Mouse (Mus musculus) layer of hippocampus, postnatal 10 days (tissue): ENCODE data around the gene Tmcc2. TPM values are rescaled to one million over a fixed set of nuclear protein-coding genes. Genes with fewer than 3 reads are reported as not detected.
A peak's percentile ranks its signal among the peaks of the same experiment; 100 is the strongest.

Experiments
- DNase-seq, 2 experiments: peaks; one replicate each; pipeline ENCODE4 v3.0.0; 2021; ENCODE audit warnings: low spot score in 2 of 2
- total RNA-seq, 2 experiments: library from RNA; stranded (reverse); gene quantifications; 2 replicates each; pipeline ENCODE4 v1.2.3; 2021

Tmcc2 gene
- total RNA-seq, 2 experiments from 2014 or later = 171 to 181 TPM

- peak; percentile 63 to 79 for DNase-seq
Measured at GRCm38 (mm10) chr1:132391580-132392022, 520 bp upstream of the Tmcc2 start.

GRCm38 (mm10) chr1:132389886-132390585 is 1.0 kb downstream of the Tmcc2 start:
- peak; percentile 63 to 70 for DNase-seq

- DNase-seq = peak; percentile 8 to 18
Measured at GRCm38 (mm10) chr1:132388813-132389803, 2.0 kb downstream of the Tmcc2 start.

GRCm38 (mm10) chr1:132387943-132388342 is 3.1 kb downstream of the Tmcc2 start:
- DNase-seq = peak; percentile 38

GRCm38 (mm10) chr1:132386266-132386665 is 4.8 kb downstream of the Tmcc2 start:
- DNase-seq = peak in 1 of 2 experiments; percentile 51

- DNase-seq = peak in 1 of 2 experiments; percentile 22
Measured at GRCm38 (mm10) chr1:132385711-132386110, 5.4 kb downstream of the Tmcc2 start.

GRCm38 (mm10) chr1:132385266-132385665 is 5.8 kb downstream of the Tmcc2 start:
- DNase-seq = peak; percentile 16 to 19

- DNase-seq = no peak
Measured at GRCm38 (mm10) chr1:132384001-132384554, 7.0 kb downstream of the Tmcc2 start.

- no peak for DNase-seq
Measured at GRCm38 (mm10) chr1:132381929-132382328, 9.2 kb downstream of the Tmcc2 start.

- DNase-seq = no peak
Measured at GRCm38 (mm10) chr1:132380550-132381100, 10.5 kb downstream of the Tmcc2 start.

- no peak for DNase-seq
Measured at GRCm38 (mm10) chr1:132377811-132378210, 13.3 kb downstream of the Tmcc2 start.

GRCm38 (mm10) chr1:132377055-132377365 is 14.1 kb downstream of the Tmcc2 start:
- no peak for DNase-seq

- DNase-seq = no peak
Measured at GRCm38 (mm10) chr1:132376211-132377054, 14.6 kb downstream of the Tmcc2 start.

- no peak for DNase-seq
Measured at GRCm38 (mm10) chr1:132375256-132375655, 15.8 kb downstream of the Tmcc2 start.

- no peak for DNase-seq
Measured at GRCm38 (mm10) chr1:132374873-132375244, 16.2 kb downstream of the Tmcc2 start.

- no peak for DNase-seq
Measured at GRCm38 (mm10) chr1:132374140-132374872, 16.8 kb downstream of the Tmcc2 start.

- no peak for DNase-seq
Measured at GRCm38 (mm10) chr1:132372896-132373534, 18.1 kb downstream of the Tmcc2 start.

- no peak for DNase-seq
Measured at GRCm38 (mm10) chr1:132372354-132372753, 18.7 kb downstream of the Tmcc2 start.

- no peak for DNase-seq
Measured at GRCm38 (mm10) chr1:132371298-132372081, 19.6 kb downstream of the Tmcc2 start.
